8 mouse cellular contexts compared by ENCODE assay signal in the genomic region with DNA sequence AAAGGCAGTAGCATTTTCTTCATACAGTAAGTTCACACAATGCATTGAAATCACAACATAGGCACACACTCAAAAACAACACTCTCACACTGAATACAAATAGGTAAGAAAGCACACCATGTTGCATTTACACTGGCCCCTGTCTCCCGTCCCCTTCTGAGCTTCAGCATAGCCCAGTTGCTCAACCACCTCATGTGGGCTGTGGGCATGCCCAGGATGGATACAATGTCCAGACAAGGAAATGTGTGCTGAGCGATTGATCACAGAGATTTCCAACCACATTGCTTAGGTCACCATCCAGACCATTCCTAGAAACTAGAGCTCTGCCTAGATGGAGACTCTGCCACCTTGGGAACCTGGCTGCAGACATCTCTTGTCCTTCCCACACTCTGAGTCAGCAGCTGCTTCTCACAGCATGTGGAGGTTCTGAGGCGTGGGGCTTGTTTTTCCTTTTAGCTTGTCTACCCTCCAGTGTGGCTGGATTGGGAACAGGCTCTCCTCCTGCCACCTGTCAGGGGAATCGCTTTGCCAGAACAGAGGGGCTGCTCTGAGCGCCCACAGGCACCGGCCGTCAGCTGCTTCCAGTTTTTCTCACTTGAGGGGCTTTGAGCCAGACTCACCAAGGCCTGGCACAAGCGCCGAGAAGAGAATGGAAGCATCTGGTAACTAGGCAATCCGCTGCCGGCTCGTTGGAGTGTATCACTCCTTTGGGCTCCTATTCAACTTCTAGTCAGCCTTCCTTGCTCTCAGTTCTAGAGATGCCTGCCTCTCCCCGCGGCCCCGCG.
A peak's percentile ranks its signal among the peaks of the same experiment; 100 is the strongest.
DNase-seq lines count a peak whose midpoint lies in the region; ATAC-seq and TF ChIP-seq lines count a peak whose summit lies in the region.
"Had no signal": no experiment of that assay in that cellular context is flagged by ENCODE, and none has a peak within 500 bp of the region (broad histone marks: within the 10 kb centered on the region; RNA-seq: fewer than 3 reads in every experiment).

No protein-coding gene starts in this region.

- no peak for TF ChIP-seq EP300 in heart, postnatal 0 days (IDR thresholded peaks at IDR 0.05; ENCODE audit: low read depth)

- H3K9me3 ChIP-seq in heart, postnatal 0 days (replicated peaks; ENCODE audit: control insufficient read depth, low read length): no peaks in the 10 kb centered on the region
- H3K9me3 ChIP-seq in neural tube, embryonic 14.5 days (ENCODE audit: control insufficient read depth, low read length): no peaks in the 10 kb centered on the region
- H3K9me3 ChIP-seq in liver, embryonic 12.5 days (replicated peaks): no peaks in the 10 kb centered on the region
- H3K9me3 ChIP-seq: liver, embryonic 13.5 days had no signal

- H3K9ac ChIP-seq in heart, postnatal 0 days (replicated peaks; ENCODE audit: low read depth, low read length): no peak overlapping the region
- no peak overlapping the region for H3K9ac ChIP-seq in neural tube, embryonic 14.5 days (replicated peaks; ENCODE audit: low read depth, low read length)
- H3K9ac ChIP-seq in liver, embryonic 12.5 days: no peak overlapping the region
- H3K9ac ChIP-seq: liver, embryonic 13.5 days had no signal

- ATAC-seq in cerebellum, adult (ENCODE audit: insufficient number of reproducible peaks, low FRiP score, low TSS enrichment): peak; percentile 82
- no peak for ATAC-seq in heart, postnatal 0 days (ENCODE audit: insufficient read depth, low read depth)
- peak; percentile 71 for ATAC-seq in neural tube, embryonic 14.5 days (ENCODE audit: low read depth)
- no peak for ATAC-seq in liver, embryonic 12.5 days

- no peaks in the 10 kb centered on the region for H3K27me3 ChIP-seq in heart, postnatal 0 days (ENCODE audit: control insufficient read depth, insufficient read depth, low read length)
- no peaks in the 10 kb centered on the region for H3K27me3 ChIP-seq in neural tube, embryonic 14.5 days (ENCODE audit: control insufficient read depth, insufficient read depth, low read length)
- H3K27me3 ChIP-seq in liver, embryonic 12.5 days (replicated peaks): no peaks in the 10 kb centered on the region
- H3K27me3 ChIP-seq: liver, embryonic 13.5 days had no signal

- TF ChIP-seq CTCF in heart, postnatal 0 days (IDR thresholded peaks at IDR 0.05; ENCODE audit: low read depth): no peak

- H3K36me3 ChIP-seq in heart, postnatal 0 days (replicated peaks; ENCODE audit: control insufficient read depth, insufficient read depth, low read length): no peaks in the 10 kb centered on the region
- H3K36me3 ChIP-seq in neural tube, embryonic 14.5 days (ENCODE audit: control insufficient read depth, insufficient read depth, low read length): no peaks in the 10 kb centered on the region
- no peaks in the 10 kb centered on the region for H3K36me3 ChIP-seq in liver, embryonic 12.5 days
- H3K36me3 ChIP-seq: liver, embryonic 13.5 days had no signal

- H3K4me2 ChIP-seq in heart, postnatal 0 days (ENCODE audit: low read depth, low read length): 0 out of 2 replicates have a peak overlapping the region, but pooled peaks have one; percentile 4
- H3K4me2 ChIP-seq in neural tube, embryonic 14.5 days (ENCODE audit: low read depth, low read length): no peak overlapping the region
- H3K4me2 ChIP-seq in liver, embryonic 12.5 days: no peak overlapping the region
- H3K4me2 ChIP-seq: liver, embryonic 13.5 days had no signal

- DNase-seq in fibroblast of lung, adult 2 months (ENCODE audit: low read depth): peak; percentile 63
- DNase-seq in heart, postnatal 0 days (ENCODE audit: low spot score): no peak
- DNase-seq in left cerebral cortex, adult 9 months (ENCODE audit: low spot score in 2 of 2): peak; percentile 47 to 89
- no peak for DNase-seq in spleen, postnatal 10 days (ENCODE audit: low spot score in 2 of 2)
- DNase-seq: liver, embryonic 13.5 days had no signal

- WGBS in heart, postnatal 0 days: 53% methylated on average over 16 of the region's 16 CpGs
- 39% methylated on average over 16 of the region's 16 CpGs for WGBS in neural tube, embryonic 14.5 days
- WGBS in liver, embryonic 12.5 days (ENCODE audit: insufficient replicate concordance): 63% methylated on average over 16 of the region's 16 CpGs

- H3K4me3 ChIP-seq in heart, postnatal 0 days (ENCODE audit: low read depth, low read length): no peak overlapping the region
- no peak overlapping the region for H3K4me3 ChIP-seq in neural tube, embryonic 14.5 days (ENCODE audit: low read depth, low read length)
- H3K4me3 ChIP-seq in liver, embryonic 12.5 days: no peak overlapping the region
- H3K4me3 ChIP-seq: liver, embryonic 13.5 days had no signal

- H3K27ac ChIP-seq in heart, postnatal 0 days (ENCODE audit: low read depth): no peak overlapping the region
- no peak overlapping the region for H3K27ac ChIP-seq in neural tube, embryonic 14.5 days (ENCODE audit: low read depth, low read length)
- H3K27ac ChIP-seq in liver, embryonic 12.5 days: no peak overlapping the region
- H3K27ac ChIP-seq: liver, embryonic 13.5 days had no signal

- no peaks in the 10 kb centered on the region for H3K4me1 ChIP-seq in heart, postnatal 0 days (ENCODE audit: control insufficient read depth, insufficient read depth)
- H3K4me1 ChIP-seq in neural tube, embryonic 14.5 days (ENCODE audit: control insufficient read depth, insufficient read depth, low read length): no peaks in the 10 kb centered on the region
- H3K4me1 ChIP-seq in liver, embryonic 12.5 days: no peaks in the 10 kb centered on the region
- H3K4me1 ChIP-seq: liver, embryonic 13.5 days had no signal

Comparison
In these comparisons a context has a peak if more than half of its experiments do, and no peak if none do; other contexts are left out.
1. ATAC-seq: peak in cerebellum, adult (single experiment) and neural tube, embryonic 14.5 days (single experiment); none in heart, postnatal 0 days (single experiment) and liver, embryonic 12.5 days (single experiment).
2. DNase-seq: peak in fibroblast of lung, adult 2 months (single experiment) and left cerebral cortex, adult 9 months (2 of 2); none in heart, postnatal 0 days (single experiment) and spleen, postnatal 10 days (0 of 2).